Mouse (Mus musculus) liver, embryonic 16.5 days (tissue): Measurements from ENCODE around the gene Smad3. TPM values are rescaled to one million over a fixed set of nuclear protein-coding genes. Genes with fewer than 3 reads are reported as not detected.

Experiments used
- ATAC-seq: fragments of 200-750 bp; cut with Nextera tagmentation; 2 replicates; pipeline ENCODE4 v1.8.0; 2017; ENCODE audit warnings: low read depth, mild to moderate bottlenecking, moderate number of reproducible peaks, moderate library complexity
- H3K27ac ChIP-seq: fragments of 300-500 bp; sonication (generic); 2 replicates; pipeline ENCODE4 v1.5.1; 2014; ENCODE audit warnings: mild to moderate bottlenecking, low read length
- H3K27me3 ChIP-seq: fragments of 300-500 bp; sonication (generic); 2 replicates; pipeline ENCODE4 v1.6.1; 2014; ENCODE audit warnings: low read depth, low read length, mixed read lengths; ENCODE audit not compliant: control insufficient read depth, insufficient read depth
- H3K36me3 ChIP-seq: fragments of 300-500 bp; sonication (generic); 2 replicates; pipeline ENCODE4 v1.6.1; 2014; ENCODE audit warnings: mild to moderate bottlenecking; ENCODE audit not compliant: control insufficient read depth, insufficient read depth
- H3K4me1 ChIP-seq: fragments of 300-500 bp; sonication (generic); 2 replicates; pipeline ENCODE4 v1.6.1; 2014; ENCODE audit warnings: low read depth, low read length, mixed read lengths; ENCODE audit not compliant: control insufficient read depth
- H3K4me2 ChIP-seq: fragments of 300-500 bp; sonication (generic); 2 replicates; pipeline ENCODE4 v1.6.1; 2014; ENCODE audit warnings: low read depth, low read length, mixed read lengths
- H3K4me3 ChIP-seq: fragments of 300-500 bp; sonication (generic); 2 replicates; pipeline ENCODE4 v1.5.1; 2014; ENCODE audit warnings: low read depth, mild to moderate bottlenecking, low read length
- H3K9ac ChIP-seq: fragments of 300-500 bp; sonication (generic); 2 replicates; pipeline ENCODE4 v1.6.1; 2014; ENCODE audit warnings: low read depth, low read length
- H3K9me3 ChIP-seq: fragments of 300-500 bp; sonication (generic); replicated peaks from 2 replicates; pipeline ENCODE4 v1.6.1; 2016; ENCODE audit warnings: low read length; ENCODE audit not compliant: control insufficient read depth
- WGBS: fragments of 180-500 bp; shearing (Covaris S2); extraction: QIAGEN DNeasy Blood & Tissue Kit; methylation state at CpG from one replicate; pipeline ENCODE4 v1.1.7; 2014; ENCODE audit not compliant: insufficient replicate concordance; 5-methylcytosine and 5-hydroxymethylcytosine counted together
- polyA plus RNA-seq: library from polyadenylated mRNA; unstranded; fragments of >200 nt; fragmentation: Nextera tagmentation; extraction: Ambion mirVana; gene quantifications from 2 replicates; pipeline ENCODE4 v1.2.1, GENCODE M21; 2015

Smad3 gene
- polyA plus RNA-seq, 1 experiment from 2014 or later, result 2.7 TPM

DNA sequence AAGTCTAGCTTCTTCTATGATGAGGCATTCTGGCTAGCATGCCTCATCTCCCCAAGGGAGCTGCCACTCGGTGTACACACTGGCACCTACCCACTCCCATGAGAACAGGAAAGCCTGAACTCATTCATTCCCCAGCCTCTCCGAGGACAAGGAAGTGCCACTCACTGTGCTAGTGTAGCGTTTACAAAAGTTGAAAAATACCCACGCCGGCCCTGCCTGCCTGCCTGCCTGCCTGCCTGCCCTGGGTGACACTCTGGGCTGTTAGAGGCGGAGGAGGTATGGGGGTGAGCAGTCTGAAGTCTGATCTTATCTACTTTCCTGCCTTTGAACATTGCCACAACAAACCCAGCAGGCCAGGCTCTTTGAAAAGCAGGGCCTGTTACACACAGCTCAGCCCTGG, 37.1 kb downstream of the Smad3 start:
- Histone ChIP-seq H3K4me1 (peaks cover 42% of the 10 kb centered on the region), H3K27me3 (no peaks in the 10 kb centered on the region), H3K9ac (no peak overlapping the region), H3K27ac (no peak overlapping the region), H3K4me2 (no peak overlapping the region), H3K36me3 (no peaks in the 10 kb centered on the region), H3K4me3 (no peak overlapping the region), H3K9me3 (no peaks in the 10 kb centered on the region)
- no peak for ATAC-seq
- WGBS, result 11% methylated on average over 6 of the region's 6 CpGs

DNA sequence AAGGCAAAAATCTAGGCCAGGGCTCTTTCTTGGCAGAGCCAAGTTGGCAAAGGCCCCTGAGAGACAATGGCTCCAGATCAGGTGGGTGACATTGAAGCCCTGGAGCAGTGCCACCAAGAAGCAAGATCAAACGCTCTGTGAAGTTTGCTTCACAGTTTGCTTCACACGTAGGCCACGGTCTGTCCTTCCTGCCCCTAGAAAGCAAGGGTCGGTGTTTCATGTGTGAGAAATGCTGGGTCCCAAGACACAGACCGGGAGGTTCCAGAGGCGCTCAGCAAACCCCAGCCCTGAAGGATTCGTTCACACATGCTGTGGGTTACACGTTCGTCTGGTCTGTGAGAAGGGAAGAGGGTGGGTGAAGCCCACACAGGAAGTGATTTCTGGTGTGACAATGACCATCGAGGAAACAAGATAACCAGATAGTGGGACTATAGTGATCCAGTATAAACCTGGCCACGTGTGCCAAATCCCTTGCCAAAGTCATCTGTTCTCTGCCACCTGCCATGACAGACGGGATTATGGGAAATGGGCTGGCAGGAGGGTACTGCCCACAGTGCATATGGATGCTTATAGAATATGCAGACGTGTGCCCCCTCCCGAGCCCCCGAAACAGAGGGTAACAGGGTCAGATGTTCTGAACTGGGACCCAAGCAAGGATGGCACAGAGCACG, 37.9 kb downstream of the Smad3 start:
- ATAC-seq, result no peak
- Histone ChIP-seq H3K4me1 (peaks cover 49% of the 10 kb centered on the region), H3K27ac (no peak overlapping the region), H3K9ac (no peak overlapping the region), H3K27me3 (no peaks in the 10 kb centered on the region), H3K4me2 (no peak overlapping the region), H3K9me3 (no peaks in the 10 kb centered on the region), H3K4me3 (no peak overlapping the region), H3K36me3 (no peaks in the 10 kb centered on the region)
- 45% methylated on average over 16 of the region's 16 CpGs for WGBS

DNA sequence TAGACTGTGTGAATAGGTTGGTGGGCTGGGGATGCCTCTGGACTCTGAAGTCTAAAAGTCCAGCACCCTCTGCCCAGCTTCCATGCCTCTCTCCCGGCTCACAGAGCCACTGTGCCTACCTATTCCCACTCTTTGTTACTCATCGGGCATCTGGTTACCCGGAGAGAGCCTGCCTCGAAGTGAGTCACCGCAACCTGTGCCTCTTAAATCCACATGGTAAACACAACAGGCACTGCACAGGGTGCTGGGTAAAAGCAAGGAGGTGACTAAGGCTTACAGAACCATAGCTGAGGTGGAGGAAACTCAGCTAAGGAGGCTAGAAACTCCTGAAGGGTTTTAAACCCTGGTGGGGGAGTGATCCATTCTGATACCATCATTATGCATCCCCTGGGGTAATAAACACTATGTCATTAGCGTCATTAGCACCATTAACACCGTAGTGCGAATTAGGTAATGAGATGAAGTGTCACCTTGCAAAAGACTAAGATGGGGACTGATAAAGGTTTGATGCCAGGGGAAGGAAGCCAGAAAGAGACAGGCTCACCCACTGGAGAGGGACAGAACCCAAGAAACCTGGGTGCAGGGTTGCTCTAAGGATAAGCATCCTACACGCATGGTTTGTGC, 38.9 kb downstream of the Smad3 start:
- H3K4me1 ChIP-seq, result peaks cover 49% of the 10 kb centered on the region
- H3K27me3 ChIP-seq, result no peaks in the 10 kb centered on the region
- ATAC-seq, result no peak
- H3K4me3 ChIP-seq, result no peak overlapping the region
- no peak overlapping the region for H3K27ac ChIP-seq
- no peak overlapping the region; the same call in 1 of the 2 replicates for H3K9ac ChIP-seq
- no peaks in the 10 kb centered on the region for H3K36me3 ChIP-seq
- H3K9me3 ChIP-seq, result no peaks in the 10 kb centered on the region
- no peak overlapping the region for H3K4me2 ChIP-seq
- WGBS, result 72% methylated on average over 9 of the region's 9 CpGs

DNA sequence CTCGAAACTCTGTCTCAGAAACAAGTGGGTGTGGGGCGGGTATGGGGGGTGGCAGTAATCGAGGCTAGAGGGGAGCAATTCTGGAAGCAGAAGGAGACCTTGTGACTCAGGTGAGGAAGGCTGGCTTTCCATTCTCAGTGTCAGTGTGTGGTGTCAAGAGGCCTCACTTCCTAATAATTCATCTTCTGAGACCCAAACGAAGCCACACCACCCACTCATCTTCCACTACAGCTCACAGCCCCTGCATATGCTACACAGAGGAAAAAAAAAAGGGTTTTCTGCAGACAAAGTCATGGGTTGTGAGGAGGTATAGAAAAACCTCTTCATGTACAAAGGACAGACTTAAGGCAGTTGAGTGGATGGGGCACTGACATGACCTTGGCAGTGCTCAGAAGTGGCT, 39.6 kb downstream of the Smad3 start:
- no peak overlapping the region; the same call in 1 of the 2 replicates for H3K9ac ChIP-seq
- 50% methylated on average over 4 of the region's 4 CpGs for WGBS
- no peak overlapping the region for H3K4me2 ChIP-seq
- no peak overlapping the region for H3K27ac ChIP-seq
- H3K4me3 ChIP-seq, result no peak overlapping the region
- H3K4me1 ChIP-seq, result peaks cover 49% of the 10 kb centered on the region
- H3K36me3 ChIP-seq, result no peaks in the 10 kb centered on the region
- ATAC-seq, result no peak
- H3K9me3 ChIP-seq, result no peaks in the 10 kb centered on the region
- H3K27me3 ChIP-seq, result no peaks in the 10 kb centered on the region

DNA sequence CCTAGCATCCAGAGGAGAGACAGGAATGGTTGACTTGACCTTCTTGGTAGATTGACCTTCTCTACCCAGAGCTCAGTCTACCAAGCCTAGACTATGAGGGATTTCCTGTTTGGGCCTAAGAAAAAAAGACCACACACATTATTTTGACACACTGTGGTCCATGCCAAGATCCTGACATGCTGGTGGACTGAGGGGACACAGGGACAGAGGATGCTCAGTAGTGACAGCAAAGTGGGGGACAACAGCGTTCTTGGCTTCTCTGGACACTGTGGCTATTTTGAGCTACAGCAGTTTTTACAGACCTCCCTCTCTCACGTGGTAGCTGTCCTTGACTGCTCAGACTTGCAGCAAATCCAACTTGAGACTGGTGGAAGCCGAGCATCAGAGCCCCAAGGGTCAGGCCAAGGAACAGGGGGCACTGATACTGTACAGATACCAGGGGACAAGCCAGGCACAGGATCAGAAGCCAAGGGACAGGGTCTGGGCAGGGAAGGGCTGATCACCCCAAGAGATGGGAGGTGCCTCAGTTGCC, 40.3 kb downstream of the Smad3 start:
- no peak overlapping the region for H3K27ac ChIP-seq
- no peaks in the 10 kb centered on the region for H3K36me3 ChIP-seq
- no peak overlapping the region for H3K4me3 ChIP-seq
- H3K4me2 ChIP-seq, result no peak overlapping the region
- no peaks in the 10 kb centered on the region for H3K27me3 ChIP-seq
- WGBS, result 44% methylated on average over 3 of the region's 3 CpGs
- no peak overlapping the region for H3K9ac ChIP-seq
- peaks cover 47% of the 10 kb centered on the region for H3K4me1 ChIP-seq
- no peaks in the 10 kb centered on the region for H3K9me3 ChIP-seq
- ATAC-seq, result no peak

DNA sequence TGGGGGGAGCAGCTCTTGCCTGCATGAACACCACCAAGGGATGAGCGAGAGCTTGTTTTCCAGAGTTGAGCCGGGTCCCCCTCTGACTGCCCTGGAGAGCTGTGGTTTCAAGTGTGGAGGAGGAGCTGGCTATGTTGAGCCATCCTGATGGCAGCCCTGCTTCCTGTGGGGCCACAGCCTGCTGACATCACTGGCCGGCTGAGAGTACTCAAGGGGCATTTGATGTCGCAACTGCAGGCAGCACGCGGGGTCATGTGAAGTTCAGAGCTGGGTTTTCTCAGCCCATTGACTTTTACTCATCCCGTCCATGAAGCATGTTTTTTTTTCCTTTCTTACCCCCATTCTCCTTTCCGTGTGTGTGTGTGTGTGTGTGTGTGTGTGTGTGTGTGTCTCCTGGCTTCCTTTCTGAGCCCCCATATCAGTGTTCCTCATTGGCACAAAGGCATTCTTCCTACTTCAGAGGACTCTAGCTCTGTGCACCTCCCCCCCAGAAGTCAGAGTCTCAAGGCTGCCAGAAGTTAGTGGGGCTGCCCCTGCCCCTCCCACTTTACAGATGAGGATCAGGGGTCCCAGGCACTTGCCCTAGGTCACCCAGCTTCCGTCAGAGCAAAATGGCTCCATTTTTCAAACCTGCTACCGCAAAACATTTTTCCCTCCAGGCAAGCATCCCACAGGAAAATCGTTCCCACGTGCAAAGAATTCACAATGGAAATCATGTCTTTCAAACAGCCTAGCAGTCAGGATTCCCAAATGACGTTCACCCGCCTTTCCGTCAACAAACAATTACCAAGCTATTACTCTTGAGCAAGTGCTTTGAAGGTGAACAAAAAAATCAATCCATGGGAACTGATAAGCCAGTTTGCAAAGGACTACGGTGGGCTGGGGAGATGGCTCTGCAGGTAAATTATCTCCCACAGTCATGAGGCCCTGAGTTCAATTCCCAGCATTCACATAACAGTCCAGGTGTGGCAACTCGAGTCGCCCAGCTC, 41.4 kb downstream of the Smad3 start:
- Histone ChIP-seq H3K9ac (no peak overlapping the region), H3K27me3 (no peaks in the 10 kb centered on the region), H3K4me2 (peak overlapping the region; percentile 18; the same call in 1 of the 2 replicates), H3K9me3 (no peaks in the 10 kb centered on the region), H3K27ac (0 out of 2 replicates have a peak overlapping the region, but pooled peaks have one; percentile 22), H3K36me3 (no peaks in the 10 kb centered on the region), H3K4me1 (peaks cover 41% of the 10 kb centered on the region), H3K4me3 (no peak overlapping the region)
- ATAC-seq, result peak; percentile 65
- WGBS, result 20% methylated on average over 18 of the region's 18 CpGs

DNA sequence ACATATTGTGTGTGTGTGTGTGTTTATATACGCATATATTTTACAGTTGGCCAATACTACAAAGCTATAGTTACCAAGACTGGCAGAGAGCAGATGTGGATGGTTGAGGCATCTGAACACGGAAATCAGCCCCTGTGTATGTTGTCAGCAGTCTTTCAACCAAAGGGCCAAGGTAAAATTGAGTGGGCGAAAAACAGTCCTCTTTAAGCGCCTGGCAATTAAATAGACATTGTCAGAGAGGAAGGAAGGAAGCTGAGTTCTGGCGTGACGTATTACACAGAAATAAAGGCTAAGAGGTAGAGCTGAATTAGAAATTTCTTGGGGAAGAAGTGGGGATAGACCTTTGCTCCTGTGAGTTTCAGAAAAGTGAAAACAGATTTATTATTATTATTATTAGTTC, 43.2 kb downstream of the Smad3 start:
- H3K9me3 ChIP-seq, result no peaks in the 10 kb centered on the region
- no peak overlapping the region for H3K4me3 ChIP-seq
- no peaks in the 10 kb centered on the region for H3K36me3 ChIP-seq
- WGBS, result 57% methylated on average over 6 of the region's 6 CpGs
- H3K27me3 ChIP-seq, result no peaks in the 10 kb centered on the region
- peaks cover 26% of the 10 kb centered on the region for H3K4me1 ChIP-seq
- no peak overlapping the region for H3K4me2 ChIP-seq
- ATAC-seq, result no peak
- H3K27ac ChIP-seq, result no peak overlapping the region
- no peak overlapping the region for H3K9ac ChIP-seq

DNA sequence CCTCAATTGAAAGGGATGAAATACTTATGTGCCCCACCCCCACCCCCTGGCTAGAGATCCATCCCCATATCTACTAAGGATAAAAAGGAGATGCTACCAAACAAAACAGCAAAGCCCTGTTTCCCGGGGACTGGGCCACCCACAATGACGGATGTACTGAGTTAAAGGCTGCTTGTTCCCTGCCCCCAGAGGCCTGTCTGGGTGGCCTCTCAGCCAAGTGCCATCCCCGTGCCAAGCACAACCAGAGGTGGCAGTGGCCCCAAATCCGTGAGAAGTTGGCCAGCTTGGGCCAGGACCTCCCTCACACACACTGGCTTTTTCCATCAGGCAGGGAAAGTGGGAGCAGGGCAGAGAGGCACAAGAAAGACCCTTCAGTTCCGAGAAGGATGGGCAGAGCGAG, 45.0 kb downstream of the Smad3 start:
- Histone ChIP-seq H3K36me3 (no peaks in the 10 kb centered on the region), H3K4me3 (no peak overlapping the region), H3K4me1 (peaks cover 26% of the 10 kb centered on the region), H3K9ac (no peak overlapping the region), H3K4me2 (no peak overlapping the region), H3K9me3 (no peaks in the 10 kb centered on the region), H3K27ac (no peak overlapping the region), H3K27me3 (no peaks in the 10 kb centered on the region)
- WGBS, result 71% methylated on average over 6 of the region's 6 CpGs
- no peak for ATAC-seq
